Mouse (Mus musculus): ENCODE data around the gene 2310009B15Rik. TPM values are rescaled to one million over a fixed set of nuclear protein-coding genes. Genes with fewer than 3 reads are reported as not detected.

Gene 2310009B15Rik
- polyA plus RNA-seq, 1 experiment from 2014 or later = 38.0 TPM

DNA sequence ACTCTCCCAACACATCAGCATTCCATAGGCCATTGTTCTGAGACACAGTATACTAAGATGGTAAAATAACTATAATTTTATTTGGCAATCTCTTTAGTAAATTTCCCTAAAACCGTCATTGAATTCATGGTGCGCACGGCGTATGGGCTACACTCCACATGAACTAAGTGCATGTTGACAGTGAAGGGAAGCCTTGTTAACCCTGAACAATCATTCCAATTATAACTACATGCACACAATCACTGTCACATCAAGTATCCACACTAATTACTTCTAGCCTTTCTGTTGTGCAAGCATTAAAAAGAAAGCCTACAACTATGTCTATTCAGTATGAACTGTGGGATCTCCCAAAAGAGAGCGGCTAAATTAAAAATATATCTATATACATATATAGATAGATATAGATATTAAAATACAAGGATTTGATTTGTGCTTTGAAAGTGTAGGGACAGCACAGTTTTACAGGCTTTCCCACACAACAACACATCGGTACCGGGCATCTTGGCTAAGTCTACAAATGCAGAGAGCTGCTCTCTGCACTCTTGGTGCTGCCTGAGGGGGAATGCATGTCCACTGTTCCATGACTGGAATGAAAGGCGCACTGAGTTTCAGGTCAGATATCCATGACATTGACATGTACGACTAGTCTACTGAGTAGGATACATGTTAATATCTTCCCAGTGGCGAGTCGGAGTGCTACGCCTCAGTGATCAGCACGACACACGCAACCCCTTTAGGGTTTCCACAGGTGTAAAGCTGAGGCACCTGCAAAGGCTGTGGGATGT lies 21.0 kb upstream of the 2310009B15Rik start:
- WGBS = 95% methylated on average over 14 of the region's 14 CpGs
- TF ChIP-seq CTCF (IDR thresholded peaks at IDR 0.05; ENCODE audit: low read depth) = no peak
- H3K4me1 ChIP-seq (replicated peaks; ENCODE audit: control insufficient read depth, insufficient read depth, low read length) = no peaks in the 10 kb centered on the region
- H3K36me3 ChIP-seq (ENCODE audit: control insufficient read depth, insufficient read depth) = no peaks in the 10 kb centered on the region
- no peaks in the 10 kb centered on the region for H3K27me3 ChIP-seq (replicated peaks; ENCODE audit: control insufficient read depth, insufficient read depth, low read length)
- no peak overlapping the region for H3K4me3 ChIP-seq (ENCODE audit: low read depth, low read length)
- H3K27ac ChIP-seq (ENCODE audit: low read depth, low read length) = no peak overlapping the region
- no peak for ATAC-seq
- H3K9ac ChIP-seq (ENCODE audit: low read depth, low read length) = no peak overlapping the region
- no peaks in the 10 kb centered on the region for H3K9me3 ChIP-seq (ENCODE audit: control insufficient read depth)
- H3K4me2 ChIP-seq (replicated peaks; ENCODE audit: low read depth) = no peak overlapping the region

GRCm38 (mm10) chr1:138876371-138877045 lies 19.9 kb upstream of the 2310009B15Rik start:
- Histone ChIP-seq H3K9me3 (ENCODE audit: control insufficient read depth) (no peaks in the 10 kb centered on the region), H3K4me3 (ENCODE audit: low read depth, low read length) (no peak overlapping the region), H3K4me2 (replicated peaks; ENCODE audit: low read depth) (no peak overlapping the region), H3K27me3 (replicated peaks; ENCODE audit: control insufficient read depth, insufficient read depth, low read length) (no peaks in the 10 kb centered on the region), H3K4me1 (replicated peaks; ENCODE audit: control insufficient read depth, insufficient read depth, low read length) (no peaks in the 10 kb centered on the region), H3K36me3 (ENCODE audit: control insufficient read depth, insufficient read depth) (no peaks in the 10 kb centered on the region), H3K9ac (ENCODE audit: low read depth, low read length) (no peak overlapping the region), H3K27ac (ENCODE audit: low read depth, low read length) (no peak overlapping the region)
- WGBS = 54% methylated on average over 16 of the region's 16 CpGs
- no peak for ATAC-seq
- no peak for TF ChIP-seq CTCF (IDR thresholded peaks at IDR 0.05; ENCODE audit: low read depth)

DNA sequence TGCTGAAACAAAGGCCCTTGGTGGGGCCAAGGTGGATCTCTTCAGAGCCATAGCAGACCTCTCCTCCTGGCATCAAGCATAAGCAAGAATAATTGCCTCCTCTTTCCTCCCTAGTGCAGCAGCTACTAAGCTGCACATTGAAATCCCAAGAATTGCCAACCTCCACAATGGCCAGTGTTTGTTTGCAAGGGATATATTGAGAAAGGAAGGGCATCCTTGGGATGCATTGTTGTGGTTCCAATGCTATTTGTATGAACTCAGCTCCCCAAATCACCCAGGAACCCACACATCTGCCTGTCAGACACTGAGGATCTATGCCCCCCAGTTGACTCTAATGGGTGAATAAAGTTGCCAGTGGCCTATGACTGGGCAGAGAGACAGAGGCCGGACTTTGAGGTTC lies 5.8 kb downstream of the 2310009B15Rik start:
- no peak for TF ChIP-seq CTCF (IDR thresholded peaks at IDR 0.05; ENCODE audit: low read depth)
- ATAC-seq = no peak
- no peak overlapping the region for H3K4me3 ChIP-seq (ENCODE audit: low read depth, low read length)
- peaks cover 45% of the 10 kb centered on the region for H3K27me3 ChIP-seq (replicated peaks; ENCODE audit: control insufficient read depth, insufficient read depth, low read length)
- 100% methylated on average over 1 of the region's 1 CpGs for WGBS
- H3K27ac ChIP-seq (ENCODE audit: low read depth, low read length) = no peak overlapping the region
- H3K4me2 ChIP-seq (replicated peaks; ENCODE audit: low read depth) = no peak overlapping the region
- peaks cover 5% of the 10 kb centered on the region; the same call in 1 of the 2 replicates for H3K4me1 ChIP-seq (replicated peaks; ENCODE audit: control insufficient read depth, insufficient read depth, low read length)
- H3K36me3 ChIP-seq (ENCODE audit: control insufficient read depth, insufficient read depth) = peaks cover 5% of the 10 kb centered on the region; the same call in 1 of the 2 replicates
- no peak overlapping the region for H3K9ac ChIP-seq (ENCODE audit: low read depth, low read length)
- H3K9me3 ChIP-seq (ENCODE audit: control insufficient read depth) = no peaks in the 10 kb centered on the region

DNA sequence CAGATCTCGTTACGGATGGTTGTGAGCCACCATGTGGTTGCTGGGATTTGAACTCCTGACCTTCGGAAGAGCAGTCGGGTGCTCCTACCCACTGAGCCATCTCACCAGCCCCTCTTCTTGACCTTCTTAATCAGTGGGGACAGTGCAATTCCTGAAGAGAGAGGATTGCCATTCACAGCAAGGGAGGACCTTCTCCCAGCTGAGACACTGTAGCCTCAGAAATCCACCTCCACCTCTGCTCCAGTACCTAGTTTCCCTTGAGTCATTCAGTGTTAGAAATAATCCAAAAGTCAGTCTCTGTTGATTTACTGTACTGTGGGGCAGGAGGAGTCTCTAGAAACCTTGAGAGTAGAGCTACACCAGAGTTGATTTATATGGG lies 6.5 kb downstream of the 2310009B15Rik start:
- WGBS = 85% methylated on average over 2 of the region's 4 CpGs
- Histone ChIP-seq H3K9me3 (ENCODE audit: control insufficient read depth) (no peaks in the 10 kb centered on the region), H3K4me2 (replicated peaks; ENCODE audit: low read depth) (no peak overlapping the region), H3K27ac (ENCODE audit: low read depth, low read length) (no peak overlapping the region), H3K36me3 (ENCODE audit: control insufficient read depth, insufficient read depth) (peaks cover 5% of the 10 kb centered on the region; the same call in 1 of the 2 replicates), H3K4me1 (replicated peaks; ENCODE audit: control insufficient read depth, insufficient read depth, low read length) (peaks cover 5% of the 10 kb centered on the region; the same call in 1 of the 2 replicates), H3K9ac (ENCODE audit: low read depth, low read length) (no peak overlapping the region), H3K4me3 (ENCODE audit: low read depth, low read length) (no peak overlapping the region), H3K27me3 (replicated peaks; ENCODE audit: control insufficient read depth, insufficient read depth, low read length) (peaks cover 52% of the 10 kb centered on the region)
- no peak for TF ChIP-seq CTCF (IDR thresholded peaks at IDR 0.05; ENCODE audit: low read depth)
- no peak for ATAC-seq

DNA sequence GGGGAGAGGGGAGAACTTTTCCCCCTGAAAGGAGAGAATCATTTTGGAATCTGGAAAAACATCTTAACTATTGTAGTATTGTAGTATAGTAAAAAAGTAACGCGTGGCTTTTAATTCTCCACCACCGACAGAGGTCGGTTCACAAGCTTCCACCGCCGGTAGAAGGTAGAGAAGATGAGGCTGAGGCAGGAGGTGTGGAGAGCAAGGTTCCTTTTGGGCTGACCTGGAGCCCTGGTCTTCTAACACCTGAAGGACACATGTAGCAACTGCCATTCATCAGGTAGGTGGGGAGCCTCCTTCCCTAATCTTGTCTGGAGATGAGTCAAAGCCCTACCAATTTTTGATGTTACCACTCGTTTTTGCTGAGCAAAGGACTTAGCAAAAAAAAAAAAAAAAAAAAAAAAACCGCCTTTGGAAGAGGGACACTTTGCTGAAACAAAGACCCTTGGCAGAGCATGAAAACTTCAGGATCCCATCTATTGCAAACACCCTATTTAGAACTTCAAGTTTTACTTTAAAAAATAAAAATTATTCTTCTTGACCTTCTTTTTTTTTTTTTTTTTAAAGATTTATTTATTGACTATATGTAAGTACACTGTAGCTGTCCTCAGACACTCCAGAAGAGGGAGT lies 7.0 kb downstream of the 2310009B15Rik start:
- Histone ChIP-seq H3K4me2 (replicated peaks; ENCODE audit: low read depth) (no peak overlapping the region), H3K27me3 (replicated peaks; ENCODE audit: control insufficient read depth, insufficient read depth, low read length) (peaks cover 57% of the 10 kb centered on the region), H3K4me1 (replicated peaks; ENCODE audit: control insufficient read depth, insufficient read depth, low read length) (peaks cover 5% of the 10 kb centered on the region; the same call in 1 of the 2 replicates), H3K9me3 (ENCODE audit: control insufficient read depth) (no peaks in the 10 kb centered on the region), H3K27ac (ENCODE audit: low read depth, low read length) (no peak overlapping the region), H3K9ac (ENCODE audit: low read depth, low read length) (no peak overlapping the region), H3K36me3 (ENCODE audit: control insufficient read depth, insufficient read depth) (peaks cover 5% of the 10 kb centered on the region; the same call in 1 of the 2 replicates), H3K4me3 (ENCODE audit: low read depth, low read length) (no peak overlapping the region)
- 15% methylated on average over 8 of the region's 8 CpGs for WGBS
- no peak for TF ChIP-seq CTCF (IDR thresholded peaks at IDR 0.05; ENCODE audit: low read depth)
- no peak for ATAC-seq

DNA sequence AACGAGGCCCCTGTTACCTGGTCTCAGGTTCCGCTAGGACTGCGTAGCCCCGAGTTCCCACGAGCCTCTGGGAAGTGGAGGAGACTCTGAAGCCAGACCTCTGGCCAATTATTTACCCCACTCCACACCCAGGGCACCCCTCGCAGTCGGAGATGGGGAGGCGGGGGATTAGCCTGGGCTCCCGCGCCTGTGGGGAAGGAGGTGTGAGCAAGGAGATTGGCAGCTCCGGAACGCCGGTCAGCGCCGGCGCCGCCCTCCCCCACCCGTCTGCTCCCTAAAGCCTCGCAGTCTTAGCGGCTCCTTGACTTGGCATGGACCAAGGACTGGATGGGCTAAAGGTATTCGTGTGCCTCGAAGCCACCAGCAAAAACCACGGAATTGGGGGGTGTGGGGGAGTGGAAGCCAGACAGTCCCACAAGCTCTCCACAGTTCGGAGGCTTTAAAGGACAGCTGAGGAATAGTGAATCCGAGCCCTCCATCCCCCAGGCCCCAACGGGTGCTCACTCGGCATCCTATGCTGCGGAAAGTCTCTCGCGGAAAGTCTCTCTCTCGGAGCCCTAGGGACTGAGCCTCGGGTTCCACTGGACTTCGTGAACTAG lies 8.0 kb downstream of the 2310009B15Rik start, which contains the start of gene Lhx9:
Lhx9 (minus strand) TSS at position 67 of the 599 bp plus-strand sequence.
- under 1% methylated on average over 33 of the region's 33 CpGs for WGBS
- no peak within 1 kb of the TSS for H3K9ac ChIP-seq (ENCODE audit: low read depth, low read length)
- peaks cover 5% of the 10 kb centered on the region; the same call in 1 of the 2 replicates for H3K4me1 ChIP-seq (replicated peaks; ENCODE audit: control insufficient read depth, insufficient read depth, low read length)
- peak within 1 kb of the TSS; percentile 35 for H3K4me3 ChIP-seq (ENCODE audit: low read depth, low read length)
- peaks cover 67% of the 10 kb centered on the region for H3K27me3 ChIP-seq (replicated peaks; ENCODE audit: control insufficient read depth, insufficient read depth, low read length)
- TF ChIP-seq CTCF (IDR thresholded peaks at IDR 0.05; ENCODE audit: low read depth) = no peak
- no peaks in the 10 kb centered on the region for H3K9me3 ChIP-seq (ENCODE audit: control insufficient read depth)
- H3K36me3 ChIP-seq (ENCODE audit: control insufficient read depth, insufficient read depth) = peaks cover 5% of the 10 kb centered on the region; the same call in 1 of the 2 replicates
- ATAC-seq = no peak; the same call in 1 of the 2 replicates
- peak within 1 kb of the TSS; percentile 55 for H3K4me2 ChIP-seq (replicated peaks; ENCODE audit: low read depth)
- H3K27ac ChIP-seq (ENCODE audit: low read depth, low read length) = no peak within 1 kb of the TSS

All from intestine, postnatal 0 days (tissue).